Mouse (Mus musculus) spleen, adult 2 months (tissue): ENCODE results near the gene Tpm3. TPM values are rescaled to one million over a fixed set of nuclear protein-coding genes. Genes with fewer than 3 reads are reported as not detected.

Source experiments
- DNase-seq, 2 experiments: peaks; one replicate each; pipeline versions ENCODE4 v3.0.0 to v3.0.0-alpha.2; 2012 to 2021; ENCODE audit warnings: low spot score in 2 of 2, low read depth in 1 of 2
- H3K27ac ChIP-seq: fragments of 200-500 bp; 2 replicates; pipeline ENCODE4 v1.5.1; 2012; ENCODE audit warnings: low read length, inconsistent platforms; ENCODE audit not compliant: insufficient read depth
- H3K27me3 ChIP-seq: fragments of 200-500 bp; 2 replicates; pipeline ENCODE4 v1.6.1; 2012; ENCODE audit warnings: mild to moderate bottlenecking, moderate library complexity, low read length, inconsistent platforms; ENCODE audit not compliant: control insufficient read depth, insufficient read depth
- H3K36me3 ChIP-seq: fragments of 200-500 bp; 2 replicates; pipeline ENCODE4 v1.6.1; 2012; ENCODE audit warnings: mild to moderate bottlenecking, low read length, inconsistent platforms; ENCODE audit not compliant: control insufficient read depth, insufficient read depth
- H3K4me1 ChIP-seq: fragments of 200-500 bp; 2 replicates; pipeline ENCODE4 v1.6.1; 2011; ENCODE audit warnings: inconsistent platforms; ENCODE audit not compliant: control insufficient read depth, insufficient read depth, insufficient read length
- H3K4me3 ChIP-seq: fragments of 200-500 bp; 2 replicates; pipeline ENCODE4 v1.5.1; 2011; ENCODE audit warnings: mild to moderate bottlenecking, inconsistent platforms; ENCODE audit not compliant: insufficient read depth, insufficient read length; ENCODE audit errors: extremely low read depth
- CTCF ChIP-seq: fragments of 200-500 bp; IDR thresholded peaks from 2 replicates; pipeline ENCODE4 v1.5.1; 2011; ENCODE audit warnings: mild to moderate bottlenecking, inconsistent platforms; ENCODE audit not compliant: insufficient read depth, insufficient read length, insufficient replicate concordance; ENCODE audit errors: extremely low read depth
- POLR2A ChIP-seq: fragments of 200-500 bp; IDR thresholded peaks from 2 replicates; pipeline ENCODE4 v1.6.1; 2011; ENCODE audit warnings: low read depth, low read length, inconsistent platforms
- WGBS: fragments of 180-500 bp; shearing (Covaris S2); methylation state at CpG from one replicate; pipeline ENCODE4 v1.1.7; 2018; 5-methylcytosine and 5-hydroxymethylcytosine counted together
- polyA plus RNA-seq: library from polyadenylated mRNA; depleted of rRNA; stranded (reverse); fragments of >200 nt; gene quantifications from 2 replicates; pipeline ENCODE4 v1.2.3, GENCODE M21; 2012; rRNA removed

The Tpm3 gene
- polyA plus RNA-seq, 1 experiment, result 141 TPM

GRCm38 (mm10) chr3:90146651-90147050, 74.2 kb downstream of the Tpm3 start:
- TF ChIP-seq CTCF (no peak), POLR2A (no peak)
- Histone ChIP-seq H3K4me3 (no peak overlapping the region), H3K36me3 (no peaks in the 10 kb centered on the region), H3K27me3 (no peaks in the 10 kb centered on the region), H3K4me1 (no peaks in the 10 kb centered on the region), H3K27ac (no peak overlapping the region)
- WGBS, result 33% methylated on average over 1 of the region's 1 CpGs
- DNase-seq, result no peak

Other genes starting within 250 kb of the Tpm3 start
- gene She, start 241.3 kb upstream of the Tpm3 start, polyA plus RNA-seq, result 1.1 TPM in 2 replicates
- 21.4 and 25.6 TPM in 2 replicates for gene Il6ra, start 159.5 kb upstream of the Tpm3 start, polyA plus RNA-seq
- gene Atp8b2, start 109.1 kb upstream of the Tpm3 start, polyA plus RNA-seq, result 49.3 and 66.0 TPM in 2 replicates
- 25.1 and 28.1 TPM in 2 replicates for gene Hax1, start 73.9 kb upstream of the Tpm3 start, polyA plus RNA-seq
- 24.0 and 24.5 TPM in 2 replicates for gene 4933434E20Rik, start 21.0 kb upstream of the Tpm3 start, polyA plus RNA-seq
- 81.5 and 85.5 TPM in 2 replicates for gene Ubap2l, start 20.0 kb upstream of the Tpm3 start, polyA plus RNA-seq
- 0.53 and 0.56 TPM in 2 replicates for gene Nup210l, start 31.5 kb downstream of the Tpm3 start, polyA plus RNA-seq
- 1,209 and 1,253 TPM in 2 replicates for gene Rps27, start 141.0 kb downstream of the Tpm3 start, polyA plus RNA-seq
- 1.6 and 2.6 TPM in 2 replicates for gene Rab13, start 141.0 kb downstream of the Tpm3 start, polyA plus RNA-seq
- 60.3 and 66.4 TPM in 2 replicates for gene Jtb, start 158.9 kb downstream of the Tpm3 start, polyA plus RNA-seq
- gene Creb3l4, start 170.9 kb downstream of the Tpm3 start, polyA plus RNA-seq, result 0.21 and 0.56 TPM in 2 replicates
- gene Slc39a1, start 175.5 kb downstream of the Tpm3 start, polyA plus RNA-seq, result 40.5 and 43.3 TPM in 2 replicates
- gene Crtc2, start 181.5 kb downstream of the Tpm3 start, polyA plus RNA-seq, result 103 and 105 TPM in 2 replicates
- gene Dennd4b, start 192.5 kb downstream of the Tpm3 start, polyA plus RNA-seq, result 155 and 178 TPM in 2 replicates
- gene Gatad2b, start 220.5 kb downstream of the Tpm3 start, polyA plus RNA-seq, result 24.2 and 26.9 TPM in 2 replicates